Mouse (Mus musculus) erythroblast, embryonic 14.5 days (primary cell): ENCODE measurements around the gene Tob2.

Source experiments
- GATA1 ChIP-seq: IDR thresholded peaks from 2 replicates; pipeline ENCODE4 v1.6.1; 2012; ENCODE audit warnings: low read length, inconsistent platforms, mixed read lengths
- TAL1 ChIP-seq: IDR thresholded peaks from 3 replicates; pipeline ENCODE4 v1.6.1; 2012; ENCODE audit warnings: low read length, inconsistent platforms, mixed read lengths

DNA sequence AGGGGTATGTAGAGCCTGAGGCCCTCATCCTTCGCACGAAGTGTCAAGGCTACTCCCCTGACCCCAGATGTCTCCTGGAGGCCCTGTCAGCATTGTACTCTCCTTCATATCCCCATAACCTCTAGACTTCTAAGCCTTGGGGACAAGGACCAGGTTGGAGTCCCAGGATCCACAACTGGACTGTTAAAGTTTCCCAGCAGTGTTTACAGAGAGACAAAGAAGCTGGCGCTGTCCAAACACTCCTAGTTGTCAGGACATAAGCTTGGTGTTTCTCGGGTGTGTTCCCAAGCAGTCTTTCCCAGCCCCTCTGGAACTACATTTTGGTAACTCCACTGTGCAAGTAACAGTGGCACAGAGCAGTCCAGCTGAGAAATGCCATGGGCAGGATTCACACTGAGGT is 25.1 kb downstream of the Tob2 start:
- TF ChIP-seq GATA1 (no peak), TAL1 (no peak)
